Mouse (Mus musculus) cerebellum, postnatal 14 days (tissue): Measurements from ENCODE around the gene Dgcr2.
A peak's percentile ranks its signal among the peaks of the same experiment; 100 is the strongest.

Experiments
- DNase-seq, 2 experiments: peaks; one replicate each; pipeline ENCODE4 v3.0.0; 2021; ENCODE audit warnings: mixed read lengths in 2 of 2

The Dgcr2 gene

DNA sequence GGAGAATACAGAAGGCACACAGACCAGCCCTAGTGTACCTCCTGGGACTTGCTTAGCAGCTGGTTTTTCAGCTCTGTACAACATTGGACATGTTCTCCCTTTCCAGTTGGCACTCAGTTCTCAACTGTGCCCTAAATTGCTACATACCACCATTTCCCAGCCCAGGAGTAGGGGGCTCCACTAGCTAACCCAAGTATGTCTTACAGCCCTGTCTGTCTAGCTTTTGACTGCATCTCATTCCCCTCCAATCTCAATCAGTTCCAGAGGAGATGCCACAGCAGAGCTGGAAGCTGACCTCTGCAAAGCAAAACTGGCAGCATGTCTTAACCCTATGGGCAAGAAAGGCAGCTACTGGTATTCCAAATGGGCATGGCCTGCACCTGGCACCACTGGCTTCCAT lies 2.3 kb downstream of the Dgcr2 start:
- DNase-seq, result no peak

DNA sequence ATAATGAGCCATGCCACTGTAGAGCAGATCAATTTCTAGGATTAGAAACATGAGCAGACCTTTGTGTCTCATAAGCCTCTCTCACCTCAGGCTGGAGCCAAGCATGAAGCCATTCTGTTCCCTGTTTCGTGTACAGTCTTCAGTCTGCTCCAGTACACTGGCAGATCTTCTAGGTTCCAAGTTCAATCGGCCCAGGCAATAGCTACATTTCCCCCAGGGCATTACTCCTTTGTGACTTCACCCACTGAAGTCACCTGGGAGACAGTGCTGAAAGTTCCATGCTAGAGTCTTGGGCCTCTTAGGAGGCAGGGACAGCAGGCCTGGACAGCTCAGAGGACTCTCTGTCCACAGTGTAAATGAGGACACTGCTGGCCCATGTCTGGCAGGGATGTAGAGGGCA lies 4.4 kb downstream of the Dgcr2 start, which contains the start of gene Tssk1:
TSS of gene Tssk1 (plus strand) at position 301 of the 400 bp plus-strand sequence.
- DNase-seq, result no peak

DNA sequence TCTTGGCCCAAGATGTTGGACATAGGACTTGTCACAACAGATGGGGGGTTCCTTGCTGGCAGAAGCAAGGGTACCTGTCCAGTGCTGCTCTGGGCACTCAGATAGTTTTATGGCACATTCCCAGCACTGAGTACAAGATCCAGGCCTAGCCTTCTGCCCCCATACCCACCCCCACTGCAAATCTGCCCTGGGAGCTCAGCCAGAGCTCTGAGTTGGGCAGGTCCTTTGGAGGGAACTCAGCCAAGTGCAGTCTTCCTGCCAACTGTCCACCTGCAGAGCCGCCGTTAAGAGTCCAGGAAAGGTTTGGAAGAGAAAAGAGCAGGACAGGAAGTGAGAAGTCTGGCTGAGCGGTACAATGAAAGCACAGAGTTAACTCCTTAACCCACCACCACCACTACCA lies 5.8 kb downstream of the Dgcr2 start:
- peak; percentile 94 to 96 for DNase-seq

DNA sequence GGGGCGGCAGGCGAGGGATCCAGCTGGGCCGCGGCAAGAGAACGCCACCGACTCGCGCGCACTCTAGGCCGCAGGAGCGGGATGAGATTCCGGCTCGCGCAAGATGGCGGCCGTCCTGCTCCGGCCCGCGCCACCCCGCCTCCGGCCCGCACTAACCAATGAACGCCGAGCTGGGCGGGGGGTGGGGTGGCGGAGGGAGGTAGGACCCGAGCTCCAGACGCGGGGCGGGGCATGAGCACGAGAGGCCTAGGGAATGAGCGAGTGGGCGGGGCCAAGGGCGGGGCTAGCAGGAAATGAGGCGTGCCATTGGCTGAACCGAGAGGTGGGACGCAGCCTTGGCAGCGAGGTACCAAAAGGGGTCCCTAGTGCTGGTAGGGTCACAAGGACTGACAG lies 6.8 kb downstream of the Dgcr2 start, which contains the start of gene Gm20518:
TSS of gene Gm20518 (minus strand) at position 105 of the 393 bp plus-strand sequence.
- peak; percentile 100 for DNase-seq

DNA sequence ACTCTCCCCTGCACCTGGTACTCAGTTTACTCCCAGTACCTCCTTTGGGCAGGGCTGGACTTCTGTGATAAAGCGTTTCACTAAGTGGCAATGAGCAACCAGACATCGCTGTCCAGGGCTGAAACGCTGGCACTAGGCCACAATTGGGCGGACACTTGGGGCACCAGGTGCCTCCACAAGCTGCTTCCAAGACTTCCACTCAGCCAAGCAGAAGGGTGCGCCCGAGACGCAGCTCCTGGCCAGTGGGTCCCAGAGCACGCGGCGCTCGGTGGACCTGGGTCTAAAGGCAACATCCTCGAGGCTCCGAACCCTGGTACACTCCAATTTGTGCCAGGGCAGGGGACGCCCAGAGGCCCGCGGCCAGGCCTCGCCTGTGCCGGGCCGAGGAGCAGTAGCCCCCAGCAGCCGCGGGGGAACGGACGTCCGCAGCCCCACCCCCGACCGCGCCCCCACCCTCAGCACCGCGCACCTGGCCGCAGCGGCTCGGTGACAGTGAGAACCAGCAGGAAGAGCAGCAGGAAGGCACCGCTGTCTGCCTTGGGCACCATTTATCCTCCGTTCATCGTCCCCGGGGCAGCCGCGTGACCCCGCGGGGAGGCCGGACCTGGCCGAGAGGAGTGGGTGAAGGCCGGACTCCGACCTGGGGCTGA lies 7.3 kb downstream of the Dgcr2 start:
- DNase-seq, result peak; percentile 95 to 98

DNA sequence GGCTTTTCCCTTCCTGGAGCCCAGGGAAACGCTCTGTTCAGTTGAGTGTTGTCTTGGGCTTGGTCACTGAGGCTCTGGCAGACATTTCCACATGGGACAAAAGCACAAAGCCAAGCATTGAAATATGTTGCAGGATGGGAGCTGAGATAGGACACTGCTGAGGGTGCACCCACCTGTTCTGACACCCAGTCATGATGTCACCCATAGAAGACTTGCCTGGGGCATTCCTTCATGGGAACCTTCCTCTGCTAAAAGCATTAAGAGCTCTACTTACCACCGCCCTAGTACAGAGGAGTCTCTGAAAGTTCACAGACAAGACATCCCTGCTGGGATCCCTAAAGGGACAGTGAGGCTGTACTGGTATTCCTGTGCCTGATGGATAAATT lies 8.0 kb downstream of the Dgcr2 start:
- peak; percentile 28 to 40 for DNase-seq

DNA sequence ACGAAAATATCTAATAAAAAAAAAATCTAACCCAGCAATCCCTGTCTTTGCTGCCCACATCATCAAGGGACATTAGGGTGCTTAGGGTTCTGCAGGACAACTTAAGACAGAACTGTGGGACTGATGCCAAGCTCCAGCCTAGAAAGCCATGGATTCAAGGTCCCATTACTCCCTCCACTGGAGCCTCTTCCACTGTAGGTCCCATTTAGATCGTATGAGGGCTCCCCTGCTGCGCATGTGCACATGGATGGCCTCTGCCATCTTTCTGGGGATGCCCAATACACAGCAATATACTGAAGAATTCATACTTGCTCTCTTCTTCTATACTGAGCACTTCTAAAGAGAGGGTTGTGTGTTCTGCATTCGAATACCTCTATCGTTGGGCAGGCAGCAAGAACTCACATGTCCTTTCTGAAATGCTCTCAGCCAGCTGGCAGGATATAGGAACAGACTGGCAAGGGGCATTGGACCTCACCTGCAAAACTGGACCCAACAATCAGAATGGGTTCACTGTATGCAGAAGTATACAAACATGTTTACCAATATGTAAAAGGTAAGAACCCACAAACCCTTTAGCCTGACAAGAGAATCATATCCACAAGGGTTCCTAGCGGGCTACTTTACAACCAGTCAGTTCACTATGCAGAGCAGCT lies 8.5 kb downstream of the Dgcr2 start:
- peak; percentile 45 to 56 for DNase-seq

DNA sequence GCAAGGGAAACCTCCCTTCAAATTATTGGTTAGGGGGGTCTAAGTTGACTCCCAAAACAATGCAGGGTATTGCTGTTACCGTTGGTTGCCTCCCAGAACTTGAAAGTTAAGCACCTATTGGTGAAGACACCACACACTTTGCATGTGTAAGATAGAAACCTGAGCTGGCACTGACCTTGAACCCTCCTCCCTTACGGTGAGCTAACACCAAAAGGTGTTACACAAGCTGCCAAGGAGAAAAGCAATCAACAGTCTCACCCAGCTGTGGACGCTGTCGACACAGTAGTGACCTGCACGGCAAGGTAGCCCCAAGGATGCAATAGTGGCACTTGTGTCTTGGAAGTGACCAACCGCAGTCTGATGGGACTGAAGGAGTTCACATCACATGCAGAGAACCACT lies 14.2 kb downstream of the Dgcr2 start:
- DNase-seq, result no peak

DNA sequence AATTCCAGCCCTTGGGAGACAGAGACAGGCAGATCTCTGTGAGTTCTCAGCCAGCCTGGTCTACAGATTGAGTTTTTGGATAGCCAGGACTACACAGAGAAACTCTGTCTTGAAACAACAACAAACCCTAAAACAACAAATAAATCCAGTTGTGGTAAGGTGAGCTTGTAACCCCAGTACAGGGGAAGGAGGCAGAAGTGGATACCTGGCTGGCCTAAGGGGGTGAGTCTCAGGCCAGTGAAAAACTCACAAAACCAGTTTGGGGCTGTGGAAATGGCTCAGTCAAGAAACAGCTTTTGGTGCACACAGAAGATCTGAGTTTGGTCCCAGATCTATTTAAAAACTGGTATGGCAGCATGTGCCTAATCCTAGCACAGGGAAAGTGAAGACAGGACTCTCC lies 16.2 kb downstream of the Dgcr2 start:
- DNase-seq, result no peak

DNA sequence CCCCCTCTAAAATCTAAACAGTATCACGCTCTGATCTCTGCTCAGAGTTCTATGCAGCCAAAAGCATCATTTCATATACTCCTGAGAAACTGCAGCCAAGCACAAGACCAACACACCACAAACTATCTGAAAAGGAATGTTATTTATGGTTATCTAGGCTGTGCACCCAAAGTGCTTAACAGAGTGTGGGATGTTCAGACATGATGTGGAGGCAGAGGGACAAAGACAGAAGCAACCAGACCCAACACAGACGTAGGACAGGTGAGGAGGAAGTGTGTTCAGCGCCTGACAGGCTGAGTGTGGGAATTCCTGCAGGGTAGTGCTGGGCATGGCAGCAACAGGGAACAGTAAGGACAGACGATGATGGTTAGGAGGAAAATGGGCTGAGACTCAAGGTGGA lies 18.8 kb downstream of the Dgcr2 start:
- no peak for DNase-seq

DNA sequence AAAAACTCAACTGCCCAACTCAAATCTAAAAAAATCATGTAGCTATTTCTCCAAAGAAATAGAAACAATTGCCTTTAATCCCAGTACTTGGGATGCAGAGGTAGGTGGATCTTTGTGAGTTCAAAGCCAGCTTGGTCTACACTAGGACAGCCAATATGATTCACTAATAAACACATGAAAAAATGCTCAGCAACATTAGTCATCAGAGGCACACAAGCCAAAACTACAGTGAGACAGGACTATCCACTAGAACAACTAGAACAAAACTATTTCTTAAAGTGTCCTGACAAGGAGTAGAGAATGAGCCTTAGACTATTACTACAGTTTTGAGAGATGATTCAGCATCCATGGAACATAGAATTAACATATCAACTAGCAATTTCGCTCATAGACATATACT lies 22.3 kb downstream of the Dgcr2 start:
- DNase-seq, result no peak

DNA sequence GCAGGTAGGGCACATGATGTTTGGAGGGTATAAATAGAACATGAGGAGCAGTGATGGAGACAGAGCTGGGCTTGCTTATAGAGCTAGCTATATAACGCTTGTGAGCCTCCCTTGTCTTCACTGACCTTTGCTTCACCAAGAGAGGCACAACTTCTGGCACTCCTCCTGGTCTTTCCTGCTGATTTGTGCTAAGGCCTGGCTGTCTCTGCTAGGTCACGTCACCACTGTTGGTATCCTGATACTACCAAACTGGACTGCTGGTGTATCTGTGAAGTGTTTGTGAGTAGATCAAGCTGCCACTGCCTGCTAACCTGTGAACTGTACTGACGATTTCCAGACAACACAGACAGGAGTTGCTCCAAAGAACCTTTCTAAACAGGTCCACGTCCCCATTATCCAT lies 23.2 kb downstream of the Dgcr2 start:
- DNase-seq, result no peak

DNA sequence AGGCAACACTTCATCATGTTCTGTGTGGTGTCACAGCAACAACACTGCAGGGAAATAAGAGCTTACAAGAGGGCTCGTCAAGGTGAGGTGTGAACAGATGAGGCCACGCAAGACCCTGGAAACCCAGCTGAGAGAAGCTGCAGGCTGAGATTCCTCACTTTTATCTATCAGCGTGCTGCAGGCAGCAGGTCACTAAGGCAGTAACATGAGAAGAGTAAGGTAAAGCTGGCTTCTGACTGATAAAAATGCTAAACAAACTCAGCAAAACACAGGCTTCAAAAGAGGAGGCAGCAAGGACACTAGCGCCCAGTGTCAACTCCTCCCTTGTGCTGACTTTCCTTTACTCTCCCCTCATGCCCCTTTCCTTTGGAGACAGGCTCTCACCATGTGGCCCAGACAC lies 25.4 kb downstream of the Dgcr2 start:
- no peak for DNase-seq

DNA sequence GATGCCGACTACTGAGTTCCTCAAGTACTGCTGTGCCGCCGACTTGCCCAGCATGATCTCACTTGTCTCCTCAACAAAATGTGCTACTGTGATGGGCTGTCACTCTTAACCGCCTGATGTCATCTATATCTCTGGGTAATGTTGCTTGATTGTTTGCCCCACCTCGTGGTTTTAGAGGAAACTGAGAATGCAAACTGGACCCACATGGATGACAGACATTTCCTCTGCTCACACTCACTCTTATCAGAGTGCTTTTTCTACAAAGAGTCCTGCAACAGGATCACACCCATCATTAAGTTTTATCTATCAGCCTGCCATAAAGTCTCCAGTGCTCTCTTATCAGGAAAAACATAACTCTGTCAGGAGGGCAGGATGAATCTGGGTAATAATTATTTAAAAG lies 27.1 kb downstream of the Dgcr2 start:
- DNase-seq, result no peak

DNA sequence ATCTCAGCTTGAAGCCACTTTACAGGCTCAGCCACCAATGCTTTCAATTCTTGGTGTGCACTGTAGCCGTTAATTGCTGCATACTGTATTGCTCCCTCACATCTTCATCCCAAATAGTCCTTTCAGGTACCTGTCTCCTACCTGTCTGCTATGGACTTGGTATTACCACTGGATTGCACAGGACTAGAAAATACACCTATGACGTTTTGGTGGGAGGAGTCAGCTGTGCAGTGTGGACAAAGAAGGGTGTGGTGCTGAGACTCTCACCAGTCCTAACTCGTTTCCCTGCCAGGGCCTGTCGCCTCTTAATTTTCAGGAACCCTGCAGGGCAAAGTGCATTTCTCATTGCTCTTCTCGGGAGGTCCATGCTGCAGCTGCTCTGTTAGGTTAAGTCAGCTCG lies 32.6 kb downstream of the Dgcr2 start:
- DNase-seq, result no peak

DNA sequence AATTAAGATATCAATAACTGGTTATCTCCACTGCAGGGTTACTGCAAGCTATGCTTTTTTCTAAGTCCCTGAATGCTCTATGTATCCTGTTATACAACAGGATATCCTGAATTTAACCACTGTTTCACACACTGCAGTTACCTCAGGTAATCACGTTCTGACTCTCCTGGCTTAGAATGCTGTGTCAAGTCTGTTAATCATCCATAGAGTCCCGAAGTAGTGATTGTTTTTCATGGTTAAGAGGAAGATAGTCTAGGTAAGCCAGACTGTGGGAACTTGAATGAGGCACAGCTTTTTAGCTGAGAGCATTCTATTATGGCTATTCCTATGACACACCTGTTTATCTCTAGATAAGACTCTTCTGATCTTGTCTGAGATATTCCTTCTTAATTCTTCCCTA lies 33.1 kb downstream of the Dgcr2 start:
- DNase-seq, result no peak

DNA sequence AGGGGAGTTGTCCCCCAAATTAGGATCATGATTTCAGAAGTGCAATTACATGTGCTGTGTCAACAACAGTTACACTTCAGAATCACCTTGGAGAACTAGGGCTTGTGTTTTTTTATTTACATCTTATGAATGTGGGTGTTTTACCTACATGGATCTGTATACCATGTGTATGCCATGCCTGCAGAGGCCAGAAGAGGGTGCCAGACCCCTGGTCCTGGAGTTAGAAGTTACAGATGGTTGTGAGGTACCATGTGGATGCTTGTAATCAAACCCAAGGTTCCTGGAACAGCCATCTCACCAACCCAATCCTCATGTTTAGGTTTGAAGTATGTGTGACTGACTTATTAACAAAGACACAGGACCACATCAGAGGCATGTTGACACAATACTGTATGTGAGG lies 39.8 kb downstream of the Dgcr2 start:
- DNase-seq, result peak; percentile 60 to 74

DNA sequence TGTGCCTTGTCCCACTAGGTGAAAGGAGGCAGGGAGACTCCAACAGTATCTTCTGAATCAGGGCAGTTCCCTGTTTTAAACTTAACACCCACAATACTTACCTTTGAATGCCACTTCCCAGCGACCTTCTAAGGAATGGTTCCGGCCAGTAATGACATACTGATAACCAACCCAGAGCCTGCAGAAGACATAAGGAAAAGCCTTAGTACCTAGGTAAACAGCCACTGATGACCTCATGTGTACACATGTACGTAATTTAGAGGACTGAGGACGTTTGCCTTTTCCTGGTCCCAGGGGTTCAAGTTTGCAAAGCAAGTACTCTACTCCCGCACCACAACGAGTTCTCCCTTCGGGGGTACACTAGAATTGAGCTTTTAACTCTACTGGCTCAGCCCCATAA lies 41.2 kb downstream of the Dgcr2 start:
- no peak for DNase-seq

DNA sequence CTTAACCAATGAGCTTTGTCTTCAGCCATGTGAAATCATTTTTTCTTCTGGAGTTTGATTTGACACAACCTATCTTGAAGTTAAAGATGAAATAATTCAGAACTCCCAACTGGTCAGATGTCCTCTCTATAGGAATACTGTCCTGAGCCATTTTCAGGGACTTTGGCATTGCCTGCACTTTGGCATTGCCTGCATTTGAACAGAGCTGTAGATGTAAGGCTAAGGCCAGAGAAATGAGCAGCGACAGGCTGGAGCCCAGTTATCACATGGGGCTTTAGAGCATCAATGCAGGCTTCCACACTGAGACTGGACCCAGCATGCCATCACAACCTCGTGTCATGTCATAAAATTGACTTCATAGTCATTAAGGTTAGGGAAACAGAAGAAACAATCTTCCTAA lies 45.1 kb downstream of the Dgcr2 start:
- DNase-seq, result no peak

DNA sequence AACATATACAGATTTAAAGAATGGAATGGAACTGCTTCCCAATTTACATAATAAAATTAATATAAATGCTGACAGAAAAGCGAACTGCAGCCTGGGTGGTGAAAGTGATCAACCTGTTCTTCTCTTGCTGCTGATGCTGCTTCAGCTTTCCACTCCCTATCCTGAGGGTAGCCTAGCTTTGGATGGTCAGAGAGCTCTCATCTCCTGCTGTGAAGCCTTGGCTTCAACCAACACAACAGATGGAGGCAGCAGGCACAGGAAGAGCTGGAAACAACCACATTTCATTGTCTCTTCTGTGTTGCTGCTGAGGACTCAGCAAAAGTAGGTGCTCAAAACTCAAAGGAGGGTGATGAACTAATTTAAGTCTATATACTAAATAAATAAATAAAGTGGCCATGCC lies 46.5 kb downstream of the Dgcr2 start:
- DNase-seq, result peak; percentile 88 to 94

DNA sequence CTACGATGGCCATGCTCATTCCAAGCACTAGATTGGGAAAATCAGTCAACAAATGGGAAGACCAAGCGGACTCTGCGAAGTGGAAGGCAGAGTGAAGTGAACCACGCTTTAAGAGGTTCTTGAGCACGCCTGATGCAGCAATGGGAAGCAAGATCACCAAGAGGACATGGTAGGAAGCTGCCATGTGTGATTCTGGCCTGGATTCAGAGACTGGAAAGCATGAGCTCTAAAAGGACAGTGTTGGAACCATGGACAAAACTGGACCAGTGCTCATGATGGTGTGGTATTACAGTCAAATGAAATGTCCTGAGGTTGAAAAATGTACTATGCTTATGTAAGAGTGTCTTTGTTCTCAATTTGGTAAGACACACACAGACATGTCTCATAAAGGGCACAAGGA lies 47.0 kb downstream of the Dgcr2 start:
- no peak for DNase-seq

DNA sequence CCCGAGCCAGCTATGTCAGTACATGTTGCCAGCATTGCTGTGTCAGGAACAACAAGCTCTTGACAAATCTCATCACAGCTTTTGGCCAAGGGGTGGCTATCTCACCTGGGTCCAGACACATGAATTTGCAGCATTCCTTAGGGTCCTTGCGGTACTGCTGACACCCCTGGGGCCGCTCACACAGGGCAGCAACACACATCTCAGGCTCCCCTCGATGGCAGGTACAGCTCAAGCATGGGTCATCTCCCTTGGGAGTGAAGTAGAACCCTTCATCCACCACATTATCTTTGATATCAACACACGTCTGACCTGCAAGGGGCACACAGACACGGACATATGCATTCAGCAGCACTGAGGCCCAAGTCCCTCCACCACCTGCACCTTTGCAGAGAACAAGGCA lies 48.9 kb downstream of the Dgcr2 start:
- no peak for DNase-seq

DNA sequence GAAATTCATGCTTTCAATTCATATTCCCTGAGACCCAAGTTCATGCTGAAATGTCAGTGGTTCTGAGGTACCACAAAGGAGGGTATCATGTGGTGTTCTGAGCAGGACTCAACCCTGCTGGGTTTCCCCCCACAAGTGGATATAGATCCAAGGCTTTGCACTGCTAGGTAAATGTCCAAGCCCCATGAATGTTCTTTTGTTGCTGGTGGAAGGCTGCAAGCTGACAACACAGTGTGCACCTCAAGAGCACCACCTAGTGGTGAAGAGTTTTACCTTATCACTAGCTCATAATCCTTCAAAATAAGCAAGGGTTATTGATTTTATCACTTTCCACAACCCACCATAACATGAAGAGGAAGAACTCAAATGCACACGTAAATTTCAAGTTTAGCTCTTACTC lies 49.4 kb downstream of the Dgcr2 start:
- DNase-seq, result peak; percentile 86 to 90

DNA sequence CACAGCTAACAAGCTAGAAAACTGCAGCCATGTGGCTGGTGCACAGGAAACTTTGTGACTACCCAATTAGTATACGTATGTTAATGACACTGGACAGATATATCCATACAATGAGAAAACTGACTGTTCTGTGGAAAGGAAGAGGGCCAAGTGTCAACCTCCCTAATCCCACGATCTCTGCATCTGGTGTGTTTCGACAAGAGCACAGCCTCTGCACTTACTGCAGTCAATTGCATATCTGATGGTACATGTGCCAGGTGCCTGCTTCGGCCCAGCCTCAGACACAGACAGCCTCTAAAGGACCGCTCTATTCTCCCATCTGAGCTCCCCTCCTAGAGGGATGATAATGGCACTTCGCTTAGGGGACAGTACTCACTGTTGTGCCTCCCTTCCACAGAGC lies 49.9 kb downstream of the Dgcr2 start:
- no peak for DNase-seq
